Mouse (Mus musculus): Measurements from ENCODE around the gene Rad51d. TPM values are rescaled to one million over a fixed set of nuclear protein-coding genes. Genes with fewer than 3 reads are reported as not detected.

The Rad51d gene
- polyA plus RNA-seq, 1 experiment from 2014 or later, result 12.8 TPM

DNA sequence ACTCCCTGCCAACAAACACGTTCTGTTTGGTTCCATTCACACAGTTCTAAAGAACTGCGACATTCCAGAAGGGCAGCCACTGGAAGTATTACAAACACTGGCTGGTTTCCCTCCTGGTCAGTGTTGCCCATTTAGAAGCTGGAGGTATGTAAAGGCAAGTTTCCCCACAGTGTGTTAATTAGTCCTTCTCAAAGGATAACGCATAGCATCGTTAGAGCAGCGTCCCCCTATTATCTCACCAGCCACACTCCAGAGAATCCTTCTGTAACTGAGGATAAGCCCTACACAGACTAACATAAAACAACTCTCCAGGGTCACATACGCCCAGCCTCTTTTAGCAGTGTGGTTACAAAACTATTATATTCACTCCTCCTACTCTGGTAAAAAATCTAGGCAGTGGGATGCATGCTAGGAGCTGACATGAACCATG lies 42.8 kb downstream of the Rad51d start:
- ATAC-seq (ENCODE audit: insufficient number of reproducible peaks, low FRiP score, low TSS enrichment, low read depth), result no peak
- DNase-seq (ENCODE audit: low spot score), result no peak
- Histone ChIP-seq H3K4me1 (ENCODE audit: control insufficient read depth, insufficient read depth, low read length) (peaks cover 20% of the 10 kb centered on the region), H3K36me3 (ENCODE audit: control insufficient read depth, insufficient read depth, low read length) (no peaks in the 10 kb centered on the region), H3K9me3 (ENCODE audit: control insufficient read depth, low read length) (no peaks in the 10 kb centered on the region), H3K27me3 (ENCODE audit: control insufficient read depth, insufficient read depth, low read length) (no peaks in the 10 kb centered on the region), H3K27ac (replicated peaks; ENCODE audit: low read depth, low read length) (no peak overlapping the region), H3K9ac (ENCODE audit: low read length) (no peak overlapping the region), H3K4me3 (ENCODE audit: low read depth, low read length) (no peak overlapping the region), H3K4me2 (ENCODE audit: low read depth, severe bottlenecking) (no peak overlapping the region)
- 52% methylated on average over 6 of the region's 6 CpGs for WGBS

- DNase-seq (ENCODE audit: low spot score), result no peak
Observed at GRCm38 (mm10) chr11:82846938-82847337, 43.5 kb downstream of the Rad51d start.

DNA sequence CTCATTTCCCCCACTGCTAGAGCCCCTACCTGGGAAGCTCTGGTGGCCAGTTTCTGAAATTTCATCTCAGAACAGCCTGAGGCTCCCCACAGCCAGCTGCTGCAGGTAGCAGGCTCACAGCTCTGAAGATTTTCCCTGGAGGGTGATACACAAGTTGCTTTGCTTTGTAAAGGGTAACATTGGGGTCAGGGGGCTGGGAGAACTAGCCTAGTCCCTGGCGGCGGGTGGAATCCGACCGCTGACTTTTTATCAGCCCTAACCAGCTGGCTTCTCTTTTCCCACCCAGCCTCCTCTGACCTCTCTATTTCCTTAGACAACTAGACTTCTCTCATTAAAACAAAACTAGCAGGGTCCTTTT lies 44.4 kb downstream of the Rad51d start:
- Histone ChIP-seq H3K36me3 (ENCODE audit: control insufficient read depth, insufficient read depth, low read length) (no peaks in the 10 kb centered on the region), H3K4me1 (ENCODE audit: control insufficient read depth, insufficient read depth, low read length) (peaks cover 20% of the 10 kb centered on the region), H3K27me3 (ENCODE audit: control insufficient read depth, insufficient read depth, low read length) (no peaks in the 10 kb centered on the region), H3K9me3 (ENCODE audit: control insufficient read depth, low read length) (no peaks in the 10 kb centered on the region), H3K4me3 (ENCODE audit: low read depth, low read length) (no peak overlapping the region), H3K9ac (ENCODE audit: low read length) (no peak overlapping the region), H3K4me2 (ENCODE audit: low read depth, severe bottlenecking) (peak overlapping the region; percentile 5; the same call in 1 of the 2 replicates), H3K27ac (replicated peaks; ENCODE audit: low read depth, low read length) (0 out of 2 replicates have a peak overlapping the region, but pooled peaks have one; percentile 40)
- no peak for ATAC-seq (ENCODE audit: insufficient number of reproducible peaks, low FRiP score, low TSS enrichment, low read depth)
- no peak for DNase-seq (ENCODE audit: low spot score)
- WGBS, result 14% methylated on average over 4 of the region's 4 CpGs

More at GRCm38 (mm10) chr11:82846938-82847337, 43.5 kb downstream of the Rad51d start:
- no peak overlapping the region for H3K27ac ChIP-seq (replicated peaks; ENCODE audit: low read depth, low read length)
- no peak overlapping the region for H3K4me2 ChIP-seq (ENCODE audit: low read depth, severe bottlenecking)
- H3K4me3 ChIP-seq (ENCODE audit: low read depth, low read length), result no peak overlapping the region
- H3K27me3 ChIP-seq (ENCODE audit: control insufficient read depth, insufficient read depth, low read length), result no peaks in the 10 kb centered on the region
- no peaks in the 10 kb centered on the region for H3K36me3 ChIP-seq (ENCODE audit: control insufficient read depth, insufficient read depth, low read length)
- no peak for ATAC-seq (ENCODE audit: insufficient number of reproducible peaks, low FRiP score, low TSS enrichment, low read depth)
- H3K9ac ChIP-seq (ENCODE audit: low read length), result no peak overlapping the region
- peaks cover 20% of the 10 kb centered on the region for H3K4me1 ChIP-seq (ENCODE audit: control insufficient read depth, insufficient read depth, low read length)
- WGBS, result 89% methylated on average over 3 of the region's 3 CpGs
- H3K9me3 ChIP-seq (ENCODE audit: control insufficient read depth, low read length), result no peaks in the 10 kb centered on the region

DNA sequence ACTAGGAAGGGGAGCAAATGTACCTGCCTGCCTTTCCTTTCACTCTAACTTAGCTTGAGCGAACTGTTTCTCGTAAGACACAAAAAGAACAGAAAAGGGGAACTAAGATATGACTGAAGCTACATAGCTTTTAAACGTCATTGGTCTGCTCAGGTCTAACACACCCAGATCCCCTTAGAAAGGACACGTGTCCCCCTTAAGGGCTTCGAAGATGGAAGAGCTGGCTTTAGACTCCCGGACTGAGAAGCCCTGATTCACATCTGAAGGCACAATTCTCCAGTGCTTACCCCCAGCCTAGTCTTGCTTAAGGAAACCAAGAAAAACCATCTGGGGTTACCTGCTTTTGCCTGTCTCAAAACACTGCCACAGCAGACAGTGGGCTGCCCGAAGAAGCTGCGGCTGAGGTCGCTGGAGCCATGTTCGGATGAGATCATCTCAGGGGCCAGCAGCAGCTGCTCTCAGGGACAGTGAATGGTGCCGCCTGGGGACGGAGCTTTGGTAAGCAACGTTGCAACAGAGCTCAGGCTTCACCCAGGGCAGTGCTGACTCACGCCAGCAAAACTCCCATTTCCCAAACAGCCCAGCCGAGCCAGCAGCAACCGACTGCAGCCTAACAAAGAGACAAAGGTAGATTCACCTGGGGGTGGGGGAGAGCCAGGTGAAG lies 44.9 kb downstream of the Rad51d start:
- DNase-seq (ENCODE audit: low spot score) (peak; percentile 32), ATAC-seq (ENCODE audit: insufficient number of reproducible peaks, low FRiP score, low TSS enrichment, low read depth) (no peak)
- WGBS, result 34% methylated on average over 16 of the region's 16 CpGs

GRCm38 (mm10) chr11:82844771-82845414 lies 45.5 kb downstream of the Rad51d start:
- no peak for ATAC-seq (ENCODE audit: insufficient number of reproducible peaks, low FRiP score, low TSS enrichment, low read depth)
- Histone ChIP-seq H3K9me3 (ENCODE audit: control insufficient read depth, low read length) (no peaks in the 10 kb centered on the region), H3K4me3 (ENCODE audit: low read depth, low read length) (no peak overlapping the region), H3K9ac (ENCODE audit: low read length) (no peak overlapping the region), H3K4me2 (ENCODE audit: low read depth, severe bottlenecking) (no peak overlapping the region), H3K36me3 (ENCODE audit: control insufficient read depth, insufficient read depth, low read length) (no peaks in the 10 kb centered on the region), H3K27ac (replicated peaks; ENCODE audit: low read depth, low read length) (no peak overlapping the region), H3K4me1 (ENCODE audit: control insufficient read depth, insufficient read depth, low read length) (peaks cover 13% of the 10 kb centered on the region), H3K27me3 (ENCODE audit: control insufficient read depth, insufficient read depth, low read length) (no peaks in the 10 kb centered on the region)
- WGBS, result 71% methylated on average over 11 of the region's 11 CpGs
- DNase-seq (ENCODE audit: low spot score), result no peak

More for the DNA sequence above, 44.9 kb downstream of the Rad51d start:
- Histone ChIP-seq H3K27ac (replicated peaks; ENCODE audit: low read depth, low read length) (0 out of 2 replicates have a peak overlapping the region, but pooled peaks have one; percentile 40), H3K9me3 (ENCODE audit: control insufficient read depth, low read length) (no peaks in the 10 kb centered on the region), H3K9ac (ENCODE audit: low read length) (no peak overlapping the region), H3K4me3 (ENCODE audit: low read depth, low read length) (no peak overlapping the region), H3K4me2 (ENCODE audit: low read depth, severe bottlenecking) (peak overlapping the region; percentile 10; the same call in 1 of the 2 replicates), H3K27me3 (ENCODE audit: control insufficient read depth, insufficient read depth, low read length) (no peaks in the 10 kb centered on the region), H3K36me3 (ENCODE audit: control insufficient read depth, insufficient read depth, low read length) (no peaks in the 10 kb centered on the region), H3K4me1 (ENCODE audit: control insufficient read depth, insufficient read depth, low read length) (peaks cover 19% of the 10 kb centered on the region)

GRCm38 (mm10) chr11:82838511-82838910 lies 51.9 kb downstream of the Rad51d start:
- no peaks in the 10 kb centered on the region for H3K27me3 ChIP-seq (ENCODE audit: control insufficient read depth, insufficient read depth, low read length)
- H3K27ac ChIP-seq (replicated peaks; ENCODE audit: low read depth, low read length), result no peak overlapping the region
- no peak for DNase-seq (ENCODE audit: low spot score)
- no peak overlapping the region for H3K4me3 ChIP-seq (ENCODE audit: low read depth, low read length)
- H3K4me1 ChIP-seq (ENCODE audit: control insufficient read depth, insufficient read depth, low read length), result 0 out of 2 replicates have a peak, but pooled peaks cover 2% of the 10 kb centered on the region
- H3K9me3 ChIP-seq (ENCODE audit: control insufficient read depth, low read length), result no peaks in the 10 kb centered on the region
- 51% methylated on average over 5 of the region's 5 CpGs for WGBS
- no peak overlapping the region for H3K9ac ChIP-seq (ENCODE audit: low read length)
- H3K4me2 ChIP-seq (ENCODE audit: low read depth, severe bottlenecking), result no peak overlapping the region
- H3K36me3 ChIP-seq (ENCODE audit: control insufficient read depth, insufficient read depth, low read length), result no peaks in the 10 kb centered on the region
- no peak for ATAC-seq (ENCODE audit: insufficient number of reproducible peaks, low FRiP score, low TSS enrichment, low read depth)

- no peaks in the 10 kb centered on the region for H3K9me3 ChIP-seq (ENCODE audit: control insufficient read depth, low read length)
- no peaks in the 10 kb centered on the region for H3K27me3 ChIP-seq (ENCODE audit: control insufficient read depth, insufficient read depth, low read length)
- ATAC-seq (ENCODE audit: insufficient number of reproducible peaks, low FRiP score, low TSS enrichment, low read depth), result no peak
- 67% methylated on average over 7 of the region's 7 CpGs for WGBS
- no peak for DNase-seq (ENCODE audit: low spot score)
- H3K4me3 ChIP-seq (ENCODE audit: low read depth, low read length), result no peak overlapping the region
- H3K36me3 ChIP-seq (ENCODE audit: control insufficient read depth, insufficient read depth, low read length), result no peaks in the 10 kb centered on the region
- H3K9ac ChIP-seq (ENCODE audit: low read length), result no peak overlapping the region
- H3K4me1 ChIP-seq (ENCODE audit: control insufficient read depth, insufficient read depth, low read length), result 0 out of 2 replicates have a peak, but pooled peaks cover 2% of the 10 kb centered on the region
- 0 out of 2 replicates have a peak overlapping the region, but pooled peaks have one; percentile 18 for H3K27ac ChIP-seq (replicated peaks; ENCODE audit: low read depth, low read length)
- no peak overlapping the region for H3K4me2 ChIP-seq (ENCODE audit: low read depth, severe bottlenecking)
Observed at GRCm38 (mm10) chr11:82837848-82838247, 52.6 kb downstream of the Rad51d start.

- no peaks in the 10 kb centered on the region for H3K9me3 ChIP-seq (ENCODE audit: control insufficient read depth, low read length)
- ATAC-seq (ENCODE audit: insufficient number of reproducible peaks, low FRiP score, low TSS enrichment, low read depth) (no peak), DNase-seq (ENCODE audit: low spot score) (no peak)
- H3K4me3 ChIP-seq (ENCODE audit: low read depth, low read length), result no peak overlapping the region
- no peak overlapping the region for H3K4me2 ChIP-seq (ENCODE audit: low read depth, severe bottlenecking)
- no peak overlapping the region for H3K9ac ChIP-seq (ENCODE audit: low read length)
- no peaks in the 10 kb centered on the region for H3K36me3 ChIP-seq (ENCODE audit: control insufficient read depth, insufficient read depth, low read length)
- no peaks in the 10 kb centered on the region for H3K27me3 ChIP-seq (ENCODE audit: control insufficient read depth, insufficient read depth, low read length)
- H3K27ac ChIP-seq (replicated peaks; ENCODE audit: low read depth, low read length), result 0 out of 2 replicates have a peak overlapping the region, but pooled peaks have one; percentile 12
- 0 out of 2 replicates have a peak, but pooled peaks cover 2% of the 10 kb centered on the region for H3K4me1 ChIP-seq (ENCODE audit: control insufficient read depth, insufficient read depth, low read length)
- WGBS, result 37% methylated on average over 7 of the region's 7 CpGs
Observed at GRCm38 (mm10) chr11:82837192-82837591, 53.2 kb downstream of the Rad51d start.

Measured in limb, embryonic 11.5 days (tissue).